Mouse (Mus musculus) common myeloid progenitor, adult 5-6 weeks (primary cell): ENCODE data around the gene Pde4a. TPM values are rescaled to one million over a fixed set of nuclear protein-coding genes. Genes with fewer than 3 reads are reported as not detected.
"Not testable (repeated sequence)": the region's sequence is repeated elsewhere in the genome, so short reads cannot be mapped to it uniquely, and the experiment has no call there.

Source experiments
- ATAC-seq: replicated peaks from 2 replicates; pipeline ENCODE4 v1.8.0; 2016; ENCODE audit warnings: low read depth, mild to moderate bottlenecking, moderate TSS enrichment, inconsistent platforms; ENCODE audit not compliant: poor library complexity, severe bottlenecking
- total RNA-seq: library from RNA; stranded (forward); fragments of 200-1000, 187-1606 nt; gene quantifications from 2 replicates; pipeline ENCODE4 v1.2.3, GENCODE M21; 2017

Gene Pde4a
- total RNA-seq, 1 experiment from 2014 or later: 10.9 TPM

GRCm38 (mm10) chr9:21238733-21239464 lies 73.4 kb downstream of the Pde4a start, which contains the start of gene Keap1:
TSS of gene Keap1 (minus strand) at chr9:21239361.
- peak; percentile 43 for ATAC-seq

GRCm38 (mm10) chr9:21239465-21239848 lies 73.9 kb downstream of the Pde4a start:
- no peak for ATAC-seq

GRCm38 (mm10) chr9:21241343-21241742 lies 75.8 kb downstream of the Pde4a start:
- peak; percentile 73 for ATAC-seq

- no peak for ATAC-seq
Observed at GRCm38 (mm10) chr9:21243826-21244427, 78.4 kb downstream of the Pde4a start.

GRCm38 (mm10) chr9:21244428-21245112 lies 79.1 kb downstream of the Pde4a start:
- ATAC-seq: no peak

GRCm38 (mm10) chr9:21245113-21245487 lies 79.6 kb downstream of the Pde4a start:
- ATAC-seq: no peak

- no peak for ATAC-seq
Observed at GRCm38 (mm10) chr9:21246342-21246741, 80.8 kb downstream of the Pde4a start.

GRCm38 (mm10) chr9:21248326-21248725 lies 82.8 kb downstream of the Pde4a start, which contains the start of gene S1pr5:
TSS of gene S1pr5 (minus strand) at chr9:21248443.
- ATAC-seq: peak; percentile 37

- ATAC-seq: peak; percentile 26; the same call in 1 of the 2 replicates
Observed at GRCm38 (mm10) chr9:21249629-21250508, 84.4 kb downstream of the Pde4a start.

- no peak for ATAC-seq
Observed at GRCm38 (mm10) chr9:21250509-21250908, 85.0 kb downstream of the Pde4a start.

- no peak for ATAC-seq
Observed at GRCm38 (mm10) chr9:21251116-21251735, 85.7 kb downstream of the Pde4a start.

- ATAC-seq: no peak
Observed at GRCm38 (mm10) chr9:21254690-21255089, 89.2 kb downstream of the Pde4a start.

- ATAC-seq: not testable (repeated sequence)
Observed at GRCm38 (mm10) chr9:21256349-21256748, 90.8 kb downstream of the Pde4a start.

GRCm38 (mm10) chr9:21260491-21261040 lies 95.1 kb downstream of the Pde4a start:
- no peak for ATAC-seq

- ATAC-seq: no peak
Observed at GRCm38 (mm10) chr9:21261831-21262230, 96.3 kb downstream of the Pde4a start.
